Mouse (Mus musculus) heart, postnatal 0 days (tissue): ENCODE data around the gene Zfr. TPM values are rescaled to one million over a fixed set of nuclear protein-coding genes. Genes with fewer than 3 reads are reported as not detected.

ENCODE experiments used
- ATAC-seq: fragments of 200-750 bp; cut with Nextera tagmentation; 2 replicates; pipeline ENCODE4 v1.8.0; 2017; ENCODE audit warnings: low read depth, moderate number of reproducible peaks, moderate library complexity; ENCODE audit not compliant: insufficient read depth
- DNase-seq: peaks from one replicate; pipeline ENCODE4 v3.0.0-alpha.2; 2016; ENCODE audit warnings: low spot score
- H3K27ac ChIP-seq: fragments of 300-500 bp; sonication (generic); 2 replicates; pipeline ENCODE4 v1.5.1; 2014; ENCODE audit warnings: low read depth, mild to moderate bottlenecking
- H3K27me3 ChIP-seq: fragments of 300-500 bp; sonication (generic); 2 replicates; pipeline ENCODE4 v1.6.1; 2014; ENCODE audit warnings: low read length, mixed read lengths; ENCODE audit not compliant: control insufficient read depth, insufficient read depth
- H3K36me3 ChIP-seq: fragments of 300-500 bp; sonication (generic); replicated peaks from 2 replicates; pipeline ENCODE4 v1.6.1; 2014; ENCODE audit warnings: low read length, mixed read lengths; ENCODE audit not compliant: control insufficient read depth, insufficient read depth
- H3K4me1 ChIP-seq: fragments of 300-500 bp; sonication (generic); 2 replicates; pipeline ENCODE4 v1.6.1; 2014; ENCODE audit warnings: antibody characterized with exemption; ENCODE audit not compliant: control insufficient read depth, insufficient read depth
- H3K4me2 ChIP-seq: fragments of 300-500 bp; sonication (generic); 2 replicates; pipeline ENCODE4 v1.6.1; 2014; ENCODE audit warnings: low read depth, mild to moderate bottlenecking, low read length, moderate library complexity
- H3K4me3 ChIP-seq: fragments of 300-500 bp; sonication (generic); 2 replicates; pipeline ENCODE4 v1.5.1; 2014; ENCODE audit warnings: low read depth, low read length
- H3K9ac ChIP-seq: fragments of 300-500 bp; sonication (generic); replicated peaks from 2 replicates; pipeline ENCODE4 v1.6.1; 2014; ENCODE audit warnings: low read depth, low read length, mixed read lengths
- H3K9me3 ChIP-seq: fragments of 300-500 bp; sonication (generic); replicated peaks from 2 replicates; pipeline ENCODE4 v1.6.1; 2016; ENCODE audit warnings: low read length; ENCODE audit not compliant: control insufficient read depth
- CTCF ChIP-seq: IDR thresholded peaks from 2 replicates; pipeline ENCODE4 v1.5.1; 2016; ENCODE audit warnings: antibody characterized with exemption, control low read depth, low read depth
- EP300 ChIP-seq: IDR thresholded peaks from 2 replicates; pipeline ENCODE4 v1.6.1; 2016; ENCODE audit warnings: antibody characterized with exemption, low read depth
- WGBS: fragments of 180-500 bp; shearing (Covaris S2); extraction: QIAGEN DNeasy Blood & Tissue Kit; methylation state at CpG from one replicate; pipeline ENCODE4 v1.1.7; 2014; 5-methylcytosine and 5-hydroxymethylcytosine counted together
- polyA plus RNA-seq: library from polyadenylated mRNA; unstranded; fragments of >200 nt; fragmentation: Nextera tagmentation; extraction: Ambion mirVana; gene quantifications from 2 replicates; pipeline ENCODE4 v1.2.1, GENCODE M21; 2015
- total RNA-seq: library from RNA; depleted of rRNA; stranded (reverse); fragments of >200 nt; gene quantifications from 2 replicates; pipeline ENCODE4 v1.2.3, GENCODE M21; 2014; ENCODE audit warnings: low replicate concordance

Gene Zfr
- total and polyA plus RNA-seq, 2 experiments from 2014 or later = 74.3 to 119 TPM

GRCm38 (mm10) chr15:12207556-12208090 lies 90.0 kb downstream of the Zfr start:
- H3K4me2 ChIP-seq = no peak overlapping the region
- no peak overlapping the region for H3K9ac ChIP-seq
- H3K9me3 ChIP-seq = no peaks in the 10 kb centered on the region
- H3K4me3 ChIP-seq = no peak overlapping the region
- peaks cover 19% of the 10 kb centered on the region for H3K4me1 ChIP-seq
- WGBS = 48% methylated on average over 6 of the region's 6 CpGs
- TF ChIP-seq CTCF = no peak
- no peak for TF ChIP-seq EP300
- DNase-seq = no peak
- no peak overlapping the region for H3K27ac ChIP-seq
- no peaks in the 10 kb centered on the region for H3K36me3 ChIP-seq
- no peak for ATAC-seq
- no peaks in the 10 kb centered on the region for H3K27me3 ChIP-seq

GRCm38 (mm10) chr15:12211577-12211976 lies 93.9 kb downstream of the Zfr start:
- ATAC-seq (no peak), DNase-seq (no peak)
- Histone ChIP-seq H3K9me3 (no peaks in the 10 kb centered on the region), H3K9ac (no peak overlapping the region), H3K27ac (no peak overlapping the region), H3K36me3 (no peaks in the 10 kb centered on the region), H3K4me3 (no peak overlapping the region), H3K4me1 (peaks cover 15% of the 10 kb centered on the region), H3K4me2 (no peak overlapping the region), H3K27me3 (no peaks in the 10 kb centered on the region)
- no peak for TF ChIP-seq CTCF
- TF ChIP-seq EP300 = no peak
- WGBS = 64% methylated on average over 8 of the region's 8 CpGs

GRCm38 (mm10) chr15:12212266-12212665 lies 94.6 kb downstream of the Zfr start:
- Histone ChIP-seq H3K27ac (no peak overlapping the region), H3K9ac (no peak overlapping the region), H3K36me3 (no peaks in the 10 kb centered on the region), H3K9me3 (no peaks in the 10 kb centered on the region), H3K4me3 (no peak overlapping the region), H3K27me3 (no peaks in the 10 kb centered on the region), H3K4me2 (no peak overlapping the region), H3K4me1 (peaks cover 8% of the 10 kb centered on the region)
- no peak for TF ChIP-seq EP300
- TF ChIP-seq CTCF = no peak
- 94% methylated on average over 1 of the region's 1 CpGs for WGBS
- ATAC-seq = no peak
- no peak for DNase-seq

- Histone ChIP-seq H3K9me3 (no peaks in the 10 kb centered on the region), H3K9ac (no peak overlapping the region), H3K4me3 (no peak overlapping the region), H3K27me3 (no peaks in the 10 kb centered on the region), H3K4me1 (peaks cover 10% of the 10 kb centered on the region; the same call in 1 of the 2 replicates), H3K4me2 (no peak overlapping the region), H3K27ac (no peak overlapping the region), H3K36me3 (no peaks in the 10 kb centered on the region)
- TF ChIP-seq CTCF (no peak), EP300 (no peak)
- ATAC-seq = no peak
- WGBS = 67% methylated on average over 14 of the region's 14 CpGs
- no peak for DNase-seq
These were observed 97.1 kb downstream of the Zfr start for GRCm38 (mm10) chr15:12214531-12215414.

GRCm38 (mm10) chr15:12215415-12215718 lies 97.7 kb downstream of the Zfr start:
- TF ChIP-seq EP300 (no peak), CTCF (no peak)
- no peak for ATAC-seq
- Histone ChIP-seq H3K27me3 (no peaks in the 10 kb centered on the region), H3K9me3 (no peaks in the 10 kb centered on the region), H3K9ac (no peak overlapping the region), H3K4me1 (peaks cover 14% of the 10 kb centered on the region; the same call in 1 of the 2 replicates), H3K36me3 (no peaks in the 10 kb centered on the region), H3K27ac (no peak overlapping the region), H3K4me2 (no peak overlapping the region), H3K4me3 (no peak overlapping the region)
- 80% methylated on average over 5 of the region's 5 CpGs for WGBS
- DNase-seq = no peak

GRCm38 (mm10) chr15:12216119-12216518 lies 98.5 kb downstream of the Zfr start:
- H3K9ac ChIP-seq = no peak overlapping the region
- no peaks in the 10 kb centered on the region for H3K27me3 ChIP-seq
- H3K4me1 ChIP-seq = peaks cover 14% of the 10 kb centered on the region; the same call in 1 of the 2 replicates
- H3K4me3 ChIP-seq = no peak overlapping the region
- ATAC-seq (no peak), DNase-seq (no peak)
- no peak overlapping the region for H3K4me2 ChIP-seq
- no peak overlapping the region for H3K27ac ChIP-seq
- 92% methylated on average over 8 of the region's 8 CpGs for whole genome bisulfite sequencing
- H3K9me3 ChIP-seq = no peaks in the 10 kb centered on the region
- no peaks in the 10 kb centered on the region for H3K36me3 ChIP-seq
- TF ChIP-seq CTCF (no peak), EP300 (no peak)
